Mouse (Mus musculus) stomach, postnatal 0 days (tissue): Measurements from ENCODE around the gene Cep104. TPM values are rescaled to one million over a fixed set of nuclear protein-coding genes. Genes with fewer than 3 reads are reported as not detected.

Source experiments
- ATAC-seq: fragments of 200-750 bp; cut with Nextera tagmentation; 2 replicates; pipeline ENCODE4 v1.8.0; 2017; ENCODE audit not compliant: low FRiP score, low TSS enrichment
- DNase-seq: peaks from one replicate; pipeline ENCODE4 v3.0.0-alpha.2; 2016; ENCODE audit warnings: low spot score
- H3K27ac ChIP-seq: fragments of 300-500 bp; sonication (generic); replicated peaks from 2 replicates; pipeline ENCODE4 v1.5.1; 2014; ENCODE audit warnings: mild to moderate bottlenecking, control low read depth
- H3K27me3 ChIP-seq: fragments of 300-500 bp; sonication (generic); 2 replicates; pipeline ENCODE4 v1.6.1; 2014; ENCODE audit warnings: low read length; ENCODE audit not compliant: control insufficient read depth, insufficient read depth
- H3K36me3 ChIP-seq: fragments of 300-500 bp; sonication (generic); 2 replicates; pipeline ENCODE4 v1.6.1; 2014; ENCODE audit warnings: low read length, mixed read lengths; ENCODE audit not compliant: control insufficient read depth, insufficient read depth
- H3K4me1 ChIP-seq: fragments of 300-500 bp; sonication (generic); replicated peaks from 2 replicates; pipeline ENCODE4 v1.6.1; 2014; ENCODE audit warnings: antibody characterized with exemption; ENCODE audit not compliant: control insufficient read depth, insufficient read depth
- H3K4me2 ChIP-seq: fragments of 300-500 bp; sonication (generic); replicated peaks from 2 replicates; pipeline ENCODE4 v1.6.1; 2014; ENCODE audit warnings: low read depth, mild to moderate bottlenecking, control low read depth, moderate library complexity
- H3K4me3 ChIP-seq: fragments of 300-500 bp; sonication (generic); 2 replicates; pipeline ENCODE4 v1.5.1; 2014; ENCODE audit warnings: low read depth, low read length, control low read depth
- H3K9ac ChIP-seq: fragments of 300-500 bp; sonication (generic); 2 replicates; pipeline ENCODE4 v1.6.1; 2014; ENCODE audit warnings: mild to moderate bottlenecking, low read length, control low read depth, mixed read lengths
- H3K9me3 ChIP-seq: fragments of 300-500 bp; sonication (generic); 2 replicates; pipeline ENCODE4 v1.6.1; 2016; ENCODE audit warnings: low read length; ENCODE audit not compliant: control insufficient read depth
- CTCF ChIP-seq: IDR thresholded peaks from 2 replicates; pipeline ENCODE4 v1.5.1; 2016; ENCODE audit warnings: antibody characterized with exemption, low read depth, mild to moderate bottlenecking, moderate library complexity
- EP300 ChIP-seq: optimal IDR thresholded peaks from 2 replicates; pipeline ENCODE3; 2016; ENCODE audit warnings: antibody characterized with exemption
- WGBS: fragments of 180-500 bp; shearing (Covaris S2); extraction: QIAGEN DNeasy Blood & Tissue Kit; methylation state at CpG from one replicate; pipeline ENCODE4 v1.1.7; 2014; 5-methylcytosine and 5-hydroxymethylcytosine counted together
- polyA plus RNA-seq: library from polyadenylated mRNA; unstranded; fragments of >200 nt; fragmentation: Nextera tagmentation; extraction: Ambion mirVana; gene quantifications from 2 replicates; pipeline ENCODE4 v1.2.1, GENCODE M21; 2015

Cep104 gene
- polyA plus RNA-seq, 1 experiment from 2014 or later: 4.9 TPM

GRCm38 (mm10) chr4:153957444-153958250, 17.3 kb upstream of the Cep104 start:
- ATAC-seq (peak; percentile 74), DNase-seq (peak; percentile 26)
- no peaks in the 10 kb centered on the region for H3K9me3 ChIP-seq
- TF ChIP-seq EP300: no peak
- H3K4me2 ChIP-seq: peak overlapping the region; percentile 86
- no peaks in the 10 kb centered on the region for H3K27me3 ChIP-seq
- under 1% methylated on average over 32 of the region's 37 CpGs for WGBS
- peak overlapping the region; percentile 88 for H3K27ac ChIP-seq
- H3K9ac ChIP-seq: peak overlapping the region; percentile 83
- H3K36me3 ChIP-seq: peaks cover 9% of the 10 kb centered on the region; the same call in 1 of the 2 replicates
- H3K4me3 ChIP-seq: peak overlapping the region; percentile 66
- no peaks in the 10 kb centered on the region for H3K4me1 ChIP-seq

GRCm38 (mm10) chr4:153962631-153963030, 12.4 kb upstream of the Cep104 start:
- H3K4me1 ChIP-seq: no peaks in the 10 kb centered on the region
- no peaks in the 10 kb centered on the region for H3K9me3 ChIP-seq
- no peak overlapping the region for H3K9ac ChIP-seq
- ATAC-seq: no peak
- no peaks in the 10 kb centered on the region for H3K27me3 ChIP-seq
- peaks cover 17% of the 10 kb centered on the region for H3K36me3 ChIP-seq
- TF ChIP-seq EP300 (no peak), CTCF (no peak)
- no peak overlapping the region for H3K4me2 ChIP-seq
- no peak overlapping the region for H3K4me3 ChIP-seq
- no peak for DNase-seq
- no peak overlapping the region for H3K27ac ChIP-seq
- 84% methylated on average over 7 of the region's 7 CpGs for WGBS

- no peak for TF ChIP-seq EP300
- TF ChIP-seq CTCF: no peak
- Histone ChIP-seq H3K27me3 (no peaks in the 10 kb centered on the region), H3K4me3 (no peak overlapping the region), H3K27ac (no peak overlapping the region), H3K9me3 (no peaks in the 10 kb centered on the region), H3K4me2 (no peak overlapping the region), H3K36me3 (peaks cover 11% of the 10 kb centered on the region), H3K9ac (no peak overlapping the region), H3K4me1 (no peaks in the 10 kb centered on the region)
- ATAC-seq: no peak
- 93% methylated on average over 5 of the region's 5 CpGs for WGBS
- no peak for DNase-seq
Measured at GRCm38 (mm10) chr4:153966651-153967050, 8.3 kb upstream of the Cep104 start.

- WGBS: 90% methylated on average over 2 of the region's 2 CpGs
- no peaks in the 10 kb centered on the region for H3K4me1 ChIP-seq
- H3K9ac ChIP-seq: no peak overlapping the region
- H3K36me3 ChIP-seq: peaks cover 8% of the 10 kb centered on the region
- H3K4me3 ChIP-seq: no peak overlapping the region
- DNase-seq (no peak), ATAC-seq (no peak)
- H3K27ac ChIP-seq: no peak overlapping the region
- TF ChIP-seq EP300 (no peak), CTCF (no peak)
- no peaks in the 10 kb centered on the region for H3K9me3 ChIP-seq
- H3K27me3 ChIP-seq: no peaks in the 10 kb centered on the region
- no peak overlapping the region for H3K4me2 ChIP-seq
Measured at GRCm38 (mm10) chr4:153967556-153967955, 7.4 kb upstream of the Cep104 start.

- Histone ChIP-seq H3K9me3 (no peaks in the 10 kb centered on the region), H3K27me3 (no peaks in the 10 kb centered on the region), H3K36me3 (peaks cover 6% of the 10 kb centered on the region), H3K4me2 (no peak overlapping the region), H3K27ac (no peak overlapping the region), H3K9ac (no peak overlapping the region), H3K4me1 (no peaks in the 10 kb centered on the region), H3K4me3 (no peak overlapping the region)
- TF ChIP-seq CTCF (peak; percentile 15; the same call in 1 of the 2 replicates), EP300 (no peak)
- ATAC-seq: no peak
- no peak for DNase-seq
- 87% methylated on average over 2 of the region's 2 CpGs for WGBS
Measured at GRCm38 (mm10) chr4:153968063-153968462, 6.9 kb upstream of the Cep104 start.

GRCm38 (mm10) chr4:153975292-153975662, 283 bp downstream of the Cep104 start:
- H3K9me3 ChIP-seq: no peaks in the 10 kb centered on the region
- DNase-seq (no peak), ATAC-seq (peak; percentile 64)
- peak overlapping the region; percentile 58; the same call in 1 of the 2 replicates for H3K27ac ChIP-seq
- WGBS: 1% methylated on average over 24 of the region's 33 CpGs
- H3K36me3 ChIP-seq: no peaks in the 10 kb centered on the region; the same call in 1 of the 2 replicates
- H3K4me1 ChIP-seq: no peaks in the 10 kb centered on the region
- H3K9ac ChIP-seq: peak overlapping the region; percentile 91
- TF ChIP-seq EP300 (no peak), CTCF (no peak)
- peak overlapping the region; percentile 97 for H3K4me3 ChIP-seq
- peak overlapping the region; percentile 91 for H3K4me2 ChIP-seq
- no peaks in the 10 kb centered on the region for H3K27me3 ChIP-seq
